Mouse (Mus musculus) liver, postnatal 0 days (tissue): ENCODE results near the gene Luc7l2.

Experiments
- CTCF ChIP-seq: sonication (generic); IDR thresholded peaks from 2 replicates; pipeline ENCODE4 v1.5.1; 2016; ENCODE audit warnings: antibody characterized with exemption, low read depth
- EP300 ChIP-seq: IDR thresholded peaks from 2 replicates; pipeline ENCODE4 v1.6.1; 2016; ENCODE audit warnings: antibody characterized with exemption, low read depth, mild to moderate bottlenecking

- TF ChIP-seq CTCF (peak; percentile 82), EP300 (no peak)
Measured at GRCm38 (mm10) chr6:38531211-38531820, 19.8 kb upstream of the Luc7l2 start.
